Mouse (Mus musculus) lung, postnatal 0 days (tissue): ENCODE measurements around the gene Fbxl19.

Experiments used
- CTCF ChIP-seq: IDR thresholded peaks from 2 replicates; pipeline ENCODE4 v1.5.1; 2016; ENCODE audit warnings: antibody characterized with exemption, mild to moderate bottlenecking
- EP300 ChIP-seq: IDR thresholded peaks from 2 replicates; pipeline ENCODE4 v1.6.1; 2016; ENCODE audit warnings: antibody characterized with exemption, mild to moderate bottlenecking, control low read depth

GRCm38 (mm10) chr7:127799211-127799610 lies 54.9 kb downstream of the Fbxl19 start:
- no peak for TF ChIP-seq EP300
- TF ChIP-seq CTCF = no peak
